Comparison of ENCODE assay signal across 8 mouse cellular contexts in genomic region chr15:77819894-77820387, GRCm38 (mm10). TPM values are rescaled to one million over a fixed set of nuclear protein-coding genes. Genes with fewer than 3 reads are reported as not detected.
DNase-seq lines count a peak whose midpoint lies in the region; ATAC-seq lines count a peak whose summit lies in the region.

No protein-coding gene starts in this region.

- DNase-seq in adrenal gland, postnatal 10 days = peak; percentile 81
- no peak for DNase-seq in adrenal gland, adult 8-10 months
- DNase-seq in urinary bladder, postnatal 14 days (ENCODE audit: low spot score) = peak; percentile 74
- DNase-seq in urinary bladder, postnatal 10 days (ENCODE audit: low spot score) = no peak
- DNase-seq in heart, adult 8-10 months (ENCODE audit: low spot score) = peak; percentile 88
- peak; percentile 68 for DNase-seq in kidney, postnatal 10 days
- no peak for DNase-seq in frontal cortex, postnatal 10 days (ENCODE audit: low spot score in 2 of 2)

- peak; percentile 41 for ATAC-seq in megakaryocyte, adult 5-6 weeks (ENCODE audit: poor library complexity, severe bottlenecking)

RNA-seq across cellular contexts. Expression of gene Myh9, which starts 22.0 kb away (rescaled TPM):
- total RNA-seq in adrenal gland, postnatal 10 days (2021) = 100 to 1,000 TPM; 222 to 260 TPM
- 100 to 1,000 TPM; 304 to 366 (median 340) TPM for total RNA-seq in adrenal gland, adult 8-10 months (2022)
- total RNA-seq in heart, adult 8-10 months (2022) = 100 to 1,000 TPM in 1 of 4 experiments, 10 to 100 TPM in 3; 72.5 to 127 (median 97.2) TPM
- 464 and 549 TPM in 2 replicates for total RNA-seq in megakaryocyte, adult 5-6 weeks (2015)
- total RNA-seq in megakaryocyte, adult 5-6 weeks (2017) = 759 and 878 TPM in 2 replicates

Comparison
In these comparisons a context has a peak if more than half of its experiments do, and no peak if none do; other contexts are left out.
1. DNase-seq: peak in adrenal gland, postnatal 10 days (single experiment), urinary bladder, postnatal 14 days (single experiment), heart, adult 8-10 months (single experiment) and kidney, postnatal 10 days (single experiment); none in adrenal gland, adult 8-10 months (single experiment), urinary bladder, postnatal 10 days (single experiment) and frontal cortex, postnatal 10 days (0 of 2).